Mouse (Mus musculus) heart, adult 2 months (tissue): Measurements from ENCODE around the gene Smad1. TPM values are rescaled to one million over a fixed set of nuclear protein-coding genes. Genes with fewer than 3 reads are reported as not detected.

Experiments used
- DNase-seq, 2 experiments: peaks; one replicate each; pipeline ENCODE4 v3.0.0; 2021
- H3K27ac ChIP-seq: fragments of 200-600 bp; 2 replicates; pipeline ENCODE4 v1.8.1; 2022
- H3K27me3 ChIP-seq: fragments of 200-500 bp; 2 replicates; pipeline ENCODE4 v1.6.1; 2012; ENCODE audit warnings: mild to moderate bottlenecking, low read length, inconsistent platforms, mixed read lengths; ENCODE audit not compliant: control insufficient read depth, insufficient read depth
- H3K36me3 ChIP-seq: fragments of 200-500 bp; 2 replicates; pipeline ENCODE4 v1.6.1; 2012; ENCODE audit warnings: low read length, inconsistent platforms; ENCODE audit not compliant: control insufficient read depth, insufficient read depth
- H3K4me1 ChIP-seq: fragments of 200-500 bp; 2 replicates; pipeline ENCODE4 v1.6.1; 2011; ENCODE audit warnings: low read length; ENCODE audit not compliant: control insufficient read depth, insufficient read depth
- H3K4me3 ChIP-seq: fragments of 200-600 bp; 2 replicates; pipeline ENCODE4 v1.8.1; 2022
- H3K79me2 ChIP-seq: fragments of 200-500 bp; replicated peaks from 2 replicates; pipeline ENCODE4 v1.6.1; 2012; ENCODE audit warnings: mild to moderate bottlenecking, inconsistent platforms, low read length, moderate library complexity, mixed read lengths; ENCODE audit not compliant: control insufficient read depth, insufficient read depth
- H3K9ac ChIP-seq: fragments of 200-500 bp; 2 replicates; pipeline ENCODE4 v1.6.1; 2012; ENCODE audit warnings: low read depth, mild to moderate bottlenecking, control low read depth, inconsistent platforms, low read length, mixed read lengths
- CTCF ChIP-seq: fragments of 200-600 bp; IDR thresholded peaks from 2 replicates; pipeline ENCODE4 v1.8.1; 2022; ENCODE audit warnings: antibody characterized with exemption, mild to moderate bottlenecking, moderate library complexity
- EP300 ChIP-seq: fragments of 200-500 bp; IDR thresholded peaks from 2 replicates; pipeline ENCODE4 v1.6.1; 2011; ENCODE audit warnings: low read depth, low read length, control low read depth; ENCODE audit not compliant: insufficient read depth
- POLR2A ChIP-seq: fragments of 200-500 bp; IDR thresholded peaks from 2 replicates; pipeline ENCODE4 v1.6.1; 2011; ENCODE audit warnings: mild to moderate bottlenecking, low read depth, low read length, control low read depth; ENCODE audit not compliant: insufficient read depth
- WGBS: fragments of 180-500 bp; shearing (Covaris S2); methylation state at CpG from one replicate; pipeline ENCODE4 v1.1.7; 2018; 5-methylcytosine and 5-hydroxymethylcytosine counted together
- intact Hi-C: fragments of 180-260 bp; cut with DNase I; formaldehyde crosslinking; loops from one replicate; pipeline ENCODE4 v1.15.1; 2025
- polyA plus RNA-seq: library from polyadenylated mRNA; depleted of rRNA; stranded (reverse); fragments of >200 nt; gene quantifications from 2 replicates; pipeline ENCODE4 v1.2.3, GENCODE M21; 2012; rRNA removed
- total RNA-seq, 2 experiments: library from RNA; stranded (reverse); gene quantifications; 2 replicates each; pipeline ENCODE4 v1.2.3; 2021

Gene Smad1
- total and polyA plus RNA-seq, 3 experiments, result 12.7 to 18.0 (median 14.0) TPM

- Histone ChIP-seq H3K9ac (no peak overlapping the region), H3K36me3 (peaks cover 3% of the 10 kb centered on the region; the same call in 1 of the 2 replicates), H3K79me2 (peaks cover 4% of the 10 kb centered on the region; the same call in 1 of the 2 replicates), H3K27me3 (no peaks in the 10 kb centered on the region), H3K4me3 (no peak overlapping the region), H3K4me1 (peaks cover 11% of the 10 kb centered on the region), H3K27ac (no peak overlapping the region)
- WGBS, result 63% methylated on average over 2 of the region's 2 CpGs
- DNase-seq, result no peak
- TF ChIP-seq POLR2A (no peak), CTCF (no peak), EP300 (no peak)
- intact Hi-C loops, result no loop called here
Observed at GRCm38 (mm10) chr8:79288681-79289080, 110.6 kb downstream of the Smad1 start.

Other genes starting within 250 kb of the Smad1 start
- gene 1700011L22Rik, start 150.9 kb downstream of the Smad1 start, total RNA-seq, result not detected
- gene 1700011L22Rik, start 150.9 kb downstream of the Smad1 start, polyA plus RNA-seq, result 0.88 TPM in 1 of 2 replicates, not detected in the other
- gene Mmaa, start 104.6 kb downstream of the Smad1 start, total RNA-seq, result 10 to 100 TPM; 44.0 to 45.9 TPM
- gene Mmaa, start 104.6 kb downstream of the Smad1 start, polyA plus RNA-seq, result 15.3 and 28.0 TPM in 2 replicates
- gene Otud4, start 240.1 kb upstream of the Smad1 start, total RNA-seq, result 10 to 100 TPM; 43.9 to 49.0 TPM
- gene Otud4, start 240.1 kb upstream of the Smad1 start, polyA plus RNA-seq, result 19.1 and 27.5 TPM in 2 replicates